Mouse (Mus musculus): ENCODE measurements around the gene Npb.

Npb gene

DNA sequence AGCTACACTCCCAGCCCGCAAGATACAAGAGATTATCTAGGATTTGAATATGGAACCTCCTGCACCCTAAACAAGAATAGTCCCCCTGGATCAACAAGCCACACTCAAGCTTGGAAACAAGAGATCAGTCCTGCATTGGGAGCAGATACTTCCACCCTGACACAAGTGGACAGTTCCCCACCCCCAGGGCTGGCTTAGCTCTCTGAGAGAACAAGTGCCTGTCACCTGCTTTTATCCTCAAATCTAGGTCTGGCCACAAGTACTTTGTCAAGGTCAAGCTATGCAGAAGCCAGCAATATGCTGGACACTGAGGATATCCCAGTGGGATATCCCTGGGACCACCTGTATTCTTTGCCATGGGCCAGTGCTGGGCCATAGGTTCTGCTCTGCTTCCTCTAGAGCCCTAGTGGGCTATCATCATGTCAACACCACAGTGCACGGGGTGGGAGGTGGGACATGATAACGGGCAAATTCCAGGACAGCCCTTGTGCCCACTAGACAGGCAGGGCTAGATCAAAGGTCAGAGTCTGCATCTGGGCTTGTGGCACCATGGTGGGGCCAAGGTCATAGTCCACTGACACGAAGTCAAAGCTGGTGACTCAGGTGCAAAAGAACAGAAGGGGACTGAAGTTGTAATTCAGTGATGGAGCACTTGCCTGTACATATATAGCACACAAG is 8.5 kb downstream of the Npb start:
- DNase-seq, result peak; percentile 74 to 84

DNA sequence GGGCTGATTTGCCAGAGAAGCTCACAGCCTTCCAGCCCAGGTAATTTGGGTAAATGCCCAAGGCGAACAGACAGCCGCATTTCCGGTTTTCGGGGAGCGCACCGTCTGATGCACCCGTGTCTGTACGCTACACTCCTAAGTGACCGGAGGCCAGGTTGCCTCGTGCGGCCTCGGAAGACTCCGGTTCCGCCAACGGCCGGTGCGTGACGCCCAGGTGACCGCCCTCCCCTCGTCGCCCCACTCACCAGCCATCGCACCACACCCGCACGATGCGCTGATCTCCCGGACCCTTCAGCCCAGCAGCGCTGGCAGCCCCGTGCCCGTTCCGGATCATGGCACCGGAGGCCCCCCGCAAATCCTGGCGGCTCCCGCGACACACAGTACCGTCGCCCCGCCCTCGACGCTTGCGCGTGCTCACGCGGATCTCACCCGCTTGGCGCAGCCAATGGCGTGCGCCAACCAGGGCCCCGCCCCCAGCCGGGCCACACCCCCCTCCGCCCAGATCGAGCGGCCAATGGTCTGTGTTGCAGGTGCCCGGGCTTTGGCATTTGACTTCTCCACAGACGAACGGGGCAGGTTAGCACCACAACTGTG is 9.3 kb downstream of the Npb start, which contains the start of gene Pcyt2:
Gene Pcyt2 (minus strand): TSS at position 418 of the 594 bp plus-strand sequence.
- peak; percentile 95 to 98 for DNase-seq

GRCm38 (mm10) chr11:120618619-120619535 is 10.6 kb downstream of the Npb start:
- DNase-seq, result no peak

DNA sequence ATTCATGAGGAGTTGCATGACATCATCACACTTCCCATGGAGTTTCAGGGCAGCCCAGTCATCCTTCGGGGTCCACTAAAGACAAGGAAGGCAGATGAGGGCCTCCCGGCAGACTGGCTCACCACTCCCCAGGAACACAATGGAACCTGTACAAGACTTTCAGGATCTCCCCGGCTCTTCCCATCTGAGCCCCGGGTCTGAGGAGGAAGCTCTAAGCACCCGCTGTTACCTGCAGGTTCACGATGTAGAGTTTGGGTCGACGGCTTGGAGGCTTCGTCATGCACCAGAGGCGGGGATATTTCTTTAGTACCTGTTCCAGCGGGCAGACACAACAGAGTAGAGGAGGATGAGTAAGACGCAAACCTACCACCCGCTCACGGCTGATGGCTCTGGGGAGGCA is 11.9 kb downstream of the Npb start:
- DNase-seq, result no peak

GRCm38 (mm10) chr11:120622805-120623204 is 14.5 kb downstream of the Npb start:
- DNase-seq, result no peak

DNA sequence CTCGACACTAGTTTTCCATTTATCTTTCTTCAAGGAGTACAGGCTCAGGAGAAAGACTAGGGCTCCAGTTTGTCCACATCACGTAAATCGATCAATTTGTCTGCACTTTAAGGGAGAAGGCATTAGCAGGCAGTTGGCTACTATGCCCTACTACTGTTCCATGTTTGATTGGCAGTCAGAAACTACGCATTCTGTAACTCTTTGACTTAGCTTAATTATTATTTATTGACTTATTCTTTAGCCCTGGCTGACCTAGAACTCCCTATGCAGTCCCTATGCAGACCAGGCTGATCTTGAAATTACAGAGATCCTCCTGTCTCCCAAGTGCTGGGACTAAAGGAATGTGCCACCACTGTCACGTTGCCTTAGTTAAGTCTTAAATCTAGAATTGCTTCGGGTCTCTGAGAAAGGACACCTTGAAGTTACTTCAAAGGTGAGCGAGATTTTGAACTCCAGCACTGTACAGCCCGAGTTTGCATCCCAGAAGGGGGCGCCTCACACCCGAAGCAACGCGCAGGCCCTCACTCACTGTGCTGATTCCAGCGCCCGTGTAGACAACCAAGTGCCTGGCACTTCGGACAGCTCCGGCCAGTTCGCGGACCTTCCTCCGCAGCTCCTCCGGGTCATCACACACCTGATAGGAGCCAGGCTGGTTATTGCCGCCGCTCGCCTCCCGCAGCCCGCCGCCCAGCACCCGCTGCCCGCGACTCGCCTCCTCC is 15.8 kb downstream of the Npb start:
- peak; percentile 81 to 89 for DNase-seq

DNA sequence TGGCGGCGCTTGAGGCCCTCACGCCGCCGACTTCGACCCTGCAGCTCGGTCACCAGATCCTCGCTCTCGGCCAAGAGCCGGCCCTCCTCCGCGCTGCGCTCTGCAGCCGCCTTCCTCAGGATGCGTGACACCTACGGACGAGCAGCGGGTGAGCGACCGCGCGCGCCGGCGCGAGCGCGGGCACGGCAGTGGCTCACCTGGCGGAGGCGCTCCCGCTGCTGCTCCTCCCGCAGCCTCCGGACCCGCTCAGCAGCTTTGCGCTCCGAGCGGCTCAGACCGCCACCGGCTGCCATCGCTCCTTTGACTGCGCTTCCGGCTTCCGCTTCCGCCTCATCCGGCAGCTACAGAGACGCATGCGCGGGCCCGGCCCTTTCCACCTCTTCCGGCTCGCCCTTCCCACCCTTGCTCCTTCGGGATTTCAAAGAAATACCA is 16.4 kb downstream of the Npb start:
- peak; percentile 89 to 95 for DNase-seq

DNA sequence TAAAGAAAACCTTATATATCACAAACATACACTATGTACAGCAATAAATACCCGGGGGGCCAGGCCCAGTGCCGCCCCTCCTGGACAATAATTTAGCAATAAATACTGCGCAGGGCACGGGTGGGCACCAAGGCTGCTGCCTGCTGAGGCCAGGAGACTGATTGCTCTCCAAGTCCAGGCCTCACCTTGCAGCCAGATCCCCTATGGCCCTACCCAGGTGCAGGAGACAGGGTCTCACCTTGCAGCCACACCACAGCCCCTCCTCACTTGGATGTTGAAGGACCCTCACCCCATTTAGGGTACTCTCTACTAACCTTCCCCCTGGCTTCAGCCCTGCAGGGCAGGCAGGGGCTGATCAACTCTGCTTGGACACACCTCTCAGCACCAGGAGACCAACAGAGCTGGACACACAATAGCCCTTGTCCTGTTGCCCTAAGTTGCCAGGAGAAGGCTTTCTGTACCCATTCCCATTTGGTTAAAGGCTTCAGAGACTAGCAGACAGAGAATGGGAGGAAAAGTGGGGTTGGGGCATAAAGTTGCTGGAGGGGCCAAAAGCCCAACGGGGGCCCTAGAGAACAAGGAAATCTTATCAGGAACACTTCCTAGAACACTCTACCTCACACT is 17.0 kb downstream of the Npb start, which contains the start of gene Sirt7:
Gene Sirt7 (minus strand): TSS at position 89 of the 624 bp plus-strand sequence.
- no peak for DNase-seq

DNA sequence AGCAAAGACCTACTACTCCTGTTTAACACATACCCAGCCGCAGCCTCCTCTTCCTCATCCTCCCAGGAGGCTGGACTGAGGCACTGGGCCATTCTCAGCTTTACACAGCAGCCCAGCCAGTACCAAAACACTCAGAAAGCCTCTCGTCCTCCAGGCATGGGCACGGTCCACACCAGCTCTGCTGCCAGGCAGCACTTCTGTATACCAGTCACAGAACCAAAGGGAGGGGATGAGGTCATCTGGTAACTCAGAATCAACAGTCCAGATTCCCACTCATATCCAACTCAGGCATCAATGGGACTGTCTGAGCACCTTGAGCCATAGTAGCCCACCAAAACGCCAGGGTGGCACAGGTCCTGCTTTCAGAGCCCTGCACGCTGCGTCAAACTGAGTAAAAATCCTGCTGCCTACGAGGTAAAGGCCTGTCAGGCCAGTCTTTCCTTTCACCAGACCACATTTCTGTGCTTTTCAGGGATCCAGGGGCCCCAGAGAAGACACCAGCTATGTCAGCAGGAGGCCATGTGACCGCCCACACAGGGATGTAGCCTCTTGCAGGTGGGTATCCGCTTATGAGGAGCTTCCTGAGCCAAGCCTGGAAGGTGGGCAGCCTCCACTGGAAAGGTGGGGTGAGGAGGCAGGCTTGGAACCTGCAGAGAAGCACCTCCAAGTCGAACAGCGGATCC is 18.6 kb downstream of the Npb start:
- no peak for DNase-seq

- DNase-seq, result peak; percentile 52 to 61
These were observed 19.4 kb downstream of the Npb start for GRCm38 (mm10) chr11:120627468-120628300.

GRCm38 (mm10) chr11:120628601-120629340 is 20.5 kb downstream of the Npb start:
- no peak for DNase-seq

- DNase-seq, result peak; percentile 75 to 79
These were observed 21.1 kb downstream of the Npb start for GRCm38 (mm10) chr11:120629341-120629730.

DNA sequence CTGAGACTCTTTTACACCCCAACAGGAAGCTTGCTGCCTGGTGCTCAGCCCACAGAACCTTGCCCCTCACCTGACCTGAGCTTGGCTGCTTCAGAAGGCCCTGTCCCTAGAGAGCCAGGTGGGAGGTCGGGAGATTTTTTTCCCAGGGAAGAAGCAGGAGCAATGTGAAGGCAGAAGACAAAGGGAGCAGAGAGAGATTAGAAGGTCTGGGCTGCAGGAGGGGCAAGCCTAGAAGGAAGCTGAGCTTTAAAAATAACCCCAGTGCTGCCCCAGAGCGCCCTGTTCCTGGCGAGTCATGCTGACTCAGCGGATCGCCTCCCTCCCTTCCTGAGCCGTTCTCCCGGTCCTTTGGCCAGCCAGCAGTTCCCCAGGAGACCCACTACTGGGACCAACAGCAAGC is 21.6 kb downstream of the Npb start:
- DNase-seq, result peak; percentile 63 to 77

DNA sequence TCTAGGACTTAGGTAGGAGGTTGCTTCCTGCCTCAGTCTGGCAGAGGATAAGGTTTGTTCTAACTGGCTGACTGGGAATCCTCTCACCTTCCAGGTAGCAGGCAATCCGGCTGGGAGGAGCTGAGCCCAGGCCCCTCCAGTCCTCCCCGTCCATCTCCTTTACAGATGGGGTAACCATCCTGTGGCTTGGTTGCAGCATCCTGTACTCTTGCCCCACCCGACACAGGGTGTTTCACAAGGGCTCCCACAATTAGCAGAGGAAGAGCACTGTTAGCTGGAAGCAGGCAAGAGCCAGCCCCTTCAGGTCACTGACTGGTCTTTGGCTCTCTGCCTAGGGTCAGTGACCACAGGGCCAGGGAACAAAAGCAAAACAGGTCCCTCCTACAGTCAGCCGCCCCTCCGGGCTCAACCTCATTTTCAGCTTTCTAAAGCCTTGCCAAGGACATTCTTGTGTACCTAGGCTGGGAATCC is 22.2 kb downstream of the Npb start:
- DNase-seq, result peak; percentile 88 to 91

GRCm38 (mm10) chr11:120630881-120631725 is 22.8 kb downstream of the Npb start:
- DNase-seq, result peak; percentile 66 to 79

DNA sequence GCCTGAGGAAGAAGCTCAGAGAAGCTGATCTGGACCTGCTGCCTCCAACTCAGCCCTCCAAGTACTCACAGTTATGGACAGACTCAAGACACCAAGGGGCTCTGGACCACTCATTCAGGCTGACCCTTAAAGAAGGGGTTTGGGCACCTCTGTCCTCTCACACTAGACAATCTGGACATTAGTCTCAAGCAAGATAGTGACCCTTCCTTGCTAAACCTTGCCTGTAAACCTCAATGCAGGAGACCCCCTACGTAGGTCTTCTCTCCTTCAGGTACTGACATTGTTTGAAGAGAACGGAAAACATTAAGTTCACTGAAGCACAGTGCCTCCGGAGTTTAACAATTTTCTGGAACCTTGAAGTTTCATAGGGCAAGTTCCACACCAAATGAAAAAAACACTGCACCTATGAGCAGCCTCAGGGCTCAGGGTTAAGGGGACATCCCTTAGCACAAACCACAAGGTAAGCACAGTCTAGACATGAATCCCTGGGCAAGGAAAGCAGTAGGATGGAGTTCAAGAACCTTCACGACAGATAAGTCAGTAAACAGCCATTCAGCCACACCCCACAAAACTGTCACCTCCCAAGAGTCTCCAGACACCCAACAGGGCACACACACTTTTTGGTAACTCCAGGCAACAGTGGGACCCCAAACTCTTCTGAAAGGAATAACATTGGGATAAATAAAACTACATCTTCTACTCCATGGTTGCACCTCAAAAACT is 23.6 kb downstream of the Npb start:
- no peak for DNase-seq

DNA sequence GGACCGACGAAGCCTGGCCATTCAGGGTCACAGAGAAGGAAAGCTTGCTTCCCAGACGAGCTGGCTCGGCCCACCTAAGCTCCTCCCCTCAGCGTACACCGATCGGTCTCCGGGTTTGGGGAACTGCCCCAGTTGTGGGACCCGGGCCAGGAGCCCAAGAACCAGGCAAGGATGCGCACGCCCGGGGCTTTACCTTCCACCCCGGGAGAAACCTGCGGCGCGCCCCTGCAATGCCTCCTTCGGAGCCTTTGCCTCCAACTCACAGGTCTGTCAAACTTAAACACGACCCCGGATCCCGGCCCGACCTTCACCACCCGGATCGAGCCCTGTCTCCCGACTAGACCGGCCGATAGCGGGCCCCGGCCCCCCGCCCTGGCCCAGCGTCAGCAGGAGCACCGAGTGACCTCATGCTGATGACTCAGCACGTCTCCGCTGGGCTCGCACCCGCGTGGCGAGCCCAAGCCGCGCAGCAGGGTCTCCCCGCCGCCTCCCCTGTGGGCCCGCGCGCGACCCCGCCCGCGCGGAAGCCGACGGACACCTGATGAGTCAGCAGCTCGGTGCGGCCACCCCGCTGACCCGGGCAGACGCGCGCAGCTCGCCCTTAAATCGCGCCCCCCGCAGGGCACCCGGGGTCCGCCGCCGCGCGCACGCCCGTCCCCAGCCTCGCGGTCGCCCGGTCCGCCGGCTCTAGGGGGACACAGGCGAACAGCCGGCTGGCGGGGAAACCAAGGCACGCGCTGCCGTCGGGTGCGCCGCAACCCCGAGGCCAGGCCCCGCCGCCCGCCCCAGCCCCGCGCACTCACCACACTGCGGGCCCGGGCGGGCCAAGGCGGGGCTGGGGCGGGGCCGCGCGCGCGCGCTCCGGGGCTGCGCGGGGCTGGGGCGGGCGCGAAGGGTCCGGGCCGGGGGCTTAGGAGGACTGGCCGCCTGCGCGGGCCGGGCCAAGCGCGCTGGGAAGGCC is 24.6 kb downstream of the Npb start:
- peak; percentile 89 to 92 for DNase-seq

All from kidney, postnatal 36 days (tissue).